Mouse (Mus musculus) testis, adult 2 months (tissue): ENCODE measurements around the gene Hspb7. TPM values are rescaled to one million over a fixed set of nuclear protein-coding genes. Genes with fewer than 3 reads are reported as not detected.

Source experiments
- H3K27ac ChIP-seq: fragments of 200-500 bp; 2 replicates; pipeline ENCODE4 v1.5.1; 2012; ENCODE audit warnings: low read depth, low read length; ENCODE audit not compliant: control insufficient read depth, insufficient read depth
- H3K27me3 ChIP-seq: fragments of 200-500 bp; 2 replicates; pipeline ENCODE4 v1.6.1; 2012; ENCODE audit warnings: mild to moderate bottlenecking, low read length, moderate library complexity; ENCODE audit not compliant: control insufficient read depth, insufficient read depth
- H3K36me3 ChIP-seq: fragments of 200-500 bp; 2 replicates; pipeline ENCODE4 v1.6.1; 2012; ENCODE audit warnings: mild to moderate bottlenecking, low read length; ENCODE audit not compliant: control insufficient read depth, insufficient read depth
- H3K4me1 ChIP-seq: fragments of 200-500 bp; 2 replicates; pipeline ENCODE4 v1.6.1; 2012; ENCODE audit warnings: low read length; ENCODE audit not compliant: control insufficient read depth, insufficient read depth
- H3K4me3 ChIP-seq: fragments of 200-500 bp; 2 replicates; pipeline ENCODE4 v1.5.1; 2012; ENCODE audit warnings: low read depth, mild to moderate bottlenecking, low read length, moderate library complexity, mixed read lengths; ENCODE audit not compliant: control insufficient read depth
- CTCF ChIP-seq: fragments of 200-500 bp; IDR thresholded peaks from 2 replicates; pipeline ENCODE4 v1.5.1; 2012; ENCODE audit warnings: low read depth, mild to moderate bottlenecking, inconsistent platforms, low read length, moderate library complexity; ENCODE audit not compliant: control insufficient read depth, insufficient read depth, insufficient replicate concordance
- POLR2A ChIP-seq: fragments of 200-500 bp; IDR thresholded peaks from 2 replicates; pipeline ENCODE4 v1.6.1; 2012; ENCODE audit warnings: low read depth, mild to moderate bottlenecking, inconsistent platforms, low read length, moderate library complexity; ENCODE audit not compliant: control insufficient read depth
- polyA plus RNA-seq: library from polyadenylated mRNA; depleted of rRNA; stranded (reverse); fragments of >200 nt; gene quantifications from 2 replicates; pipeline ENCODE4 v1.2.3, GENCODE M21; 2012; rRNA removed

Gene Hspb7
- polyA plus RNA-seq, 1 experiment, result 24.7 TPM

- Histone ChIP-seq H3K4me3 (no peak overlapping the region), H3K36me3 (peaks cover 2% of the 10 kb centered on the region), H3K27me3 (no peaks in the 10 kb centered on the region), H3K27ac (no peak overlapping the region), H3K4me1 (no peaks in the 10 kb centered on the region)
- TF ChIP-seq CTCF, result no peak
- no peak for TF ChIP-seq POLR2A
Measured at GRCm38 (mm10) chr4:141467581-141467927, 47.0 kb downstream of the Hspb7 start.

GRCm38 (mm10) chr4:141468576-141468975, 48.0 kb downstream of the Hspb7 start:
- no peak overlapping the region for H3K27ac ChIP-seq
- TF ChIP-seq CTCF (no peak), POLR2A (no peak)
- peaks cover 2% of the 10 kb centered on the region for H3K36me3 ChIP-seq
- no peaks in the 10 kb centered on the region for H3K4me1 ChIP-seq
- no peaks in the 10 kb centered on the region for H3K27me3 ChIP-seq
- no peak overlapping the region for H3K4me3 ChIP-seq

- no peak overlapping the region for H3K4me3 ChIP-seq
- H3K36me3 ChIP-seq, result peaks cover 2% of the 10 kb centered on the region
- no peaks in the 10 kb centered on the region for H3K27me3 ChIP-seq
- no peaks in the 10 kb centered on the region for H3K4me1 ChIP-seq
- no peak overlapping the region for H3K27ac ChIP-seq
- no peak for TF ChIP-seq CTCF
- no peak for TF ChIP-seq POLR2A
Measured at GRCm38 (mm10) chr4:141469343-141469742, 48.8 kb downstream of the Hspb7 start.

GRCm38 (mm10) chr4:141471491-141471890, 50.9 kb downstream of the Hspb7 start:
- TF ChIP-seq POLR2A (no peak), CTCF (no peak)
- Histone ChIP-seq H3K27me3 (no peaks in the 10 kb centered on the region), H3K36me3 (no peaks in the 10 kb centered on the region; the same call in none of the 2 replicates), H3K4me3 (no peak overlapping the region), H3K4me1 (no peaks in the 10 kb centered on the region), H3K27ac (no peak overlapping the region)

- Histone ChIP-seq H3K4me1 (no peaks in the 10 kb centered on the region), H3K27ac (no peak overlapping the region), H3K27me3 (no peaks in the 10 kb centered on the region), H3K36me3 (no peaks in the 10 kb centered on the region; the same call in none of the 2 replicates), H3K4me3 (no peak overlapping the region)
- no peak for TF ChIP-seq POLR2A
- no peak for TF ChIP-seq CTCF
Measured at GRCm38 (mm10) chr4:141472641-141473321, 52.2 kb downstream of the Hspb7 start.

GRCm38 (mm10) chr4:141474431-141474830, 53.9 kb downstream of the Hspb7 start:
- no peaks in the 10 kb centered on the region for H3K27me3 ChIP-seq
- H3K4me1 ChIP-seq, result no peaks in the 10 kb centered on the region
- H3K4me3 ChIP-seq, result no peak overlapping the region
- H3K27ac ChIP-seq, result no peak overlapping the region
- H3K36me3 ChIP-seq, result no peaks in the 10 kb centered on the region; the same call in none of the 2 replicates
- TF ChIP-seq CTCF (no peak), POLR2A (no peak)

Other genes starting within 250 kb of the Hspb7 start
- gene Rsg1, start 206.8 kb upstream of the Hspb7 start, polyA plus RNA-seq, result 2.3 and 2.9 TPM in 2 replicates
- 0.65 and 1.3 TPM in 2 replicates for gene Arhgef19, start 181.3 kb upstream of the Hspb7 start, polyA plus RNA-seq
- 0.75 and 0.83 TPM in 2 replicates for gene Epha2, start 119.5 kb upstream of the Hspb7 start, polyA plus RNA-seq
- 7.9 and 12.3 TPM in 2 replicates for gene Fam131c, start 52.6 kb upstream of the Hspb7 start, polyA plus RNA-seq
- gene Clcnka, start 22.1 kb upstream of the Hspb7 start, polyA plus RNA-seq, result 0.14 and 1.3 TPM in 2 replicates
- gene Clcnkb, start 4.8 kb upstream of the Hspb7 start, polyA plus RNA-seq, result 0.68 and 1.2 TPM in 2 replicates
- gene Srarp, start 15.3 kb downstream of the Hspb7 start, polyA plus RNA-seq, result 0.67 TPM in 2 replicates
- 24.6 and 28.4 TPM in 2 replicates for gene Zbtb17, start 23.9 kb downstream of the Hspb7 start, polyA plus RNA-seq
- gene Spen, start 117.8 kb downstream of the Hspb7 start, polyA plus RNA-seq, result 16.9 and 20.1 TPM in 2 replicates
- gene Fblim1, start 185.3 kb downstream of the Hspb7 start, polyA plus RNA-seq, result 3.1 and 4.4 TPM in 2 replicates
- 3.5 and 3.9 TPM in 2 replicates for gene Tmem82, start 197.9 kb downstream of the Hspb7 start, polyA plus RNA-seq
- 2.2 and 2.9 TPM in 2 replicates for gene Slc25a34, start 203.0 kb downstream of the Hspb7 start, polyA plus RNA-seq
- gene Plekhm2, start 244.1 kb downstream of the Hspb7 start, polyA plus RNA-seq, result 73.3 and 76.3 TPM in 2 replicates